Mouse (Mus musculus) kidney, embryonic 14.5 days (tissue): ENCODE results near the gene Pitpnb. TPM values are rescaled to one million over a fixed set of nuclear protein-coding genes. Genes with fewer than 3 reads are reported as not detected.

Source experiments
- ATAC-seq: fragments of 200-750 bp; cut with Nextera tagmentation; 2 replicates; pipeline ENCODE4 v1.8.0; 2017; ENCODE audit warnings: moderate number of reproducible peaks, mild to moderate bottlenecking, moderate TSS enrichment, moderate library complexity; ENCODE audit not compliant: low FRiP score, low TSS enrichment
- H3K27ac ChIP-seq: fragments of 300-500 bp; sonication (generic); 2 replicates; pipeline ENCODE4 v1.5.1; 2014; ENCODE audit warnings: low read depth, mild to moderate bottlenecking, low read length, moderate library complexity, mixed read lengths
- H3K27me3 ChIP-seq: fragments of 300-500 bp; sonication (generic); 2 replicates; pipeline ENCODE4 v1.6.1; 2014; ENCODE audit warnings: mild to moderate bottlenecking, low read length; ENCODE audit not compliant: control insufficient read depth, insufficient read depth
- H3K36me3 ChIP-seq: fragments of 300-500 bp; sonication (generic); 2 replicates; pipeline ENCODE4 v1.6.1; 2014; ENCODE audit warnings: low read length, mixed read lengths; ENCODE audit not compliant: control insufficient read depth, insufficient read depth
- H3K4me1 ChIP-seq: fragments of 300-500 bp; sonication (generic); 2 replicates; pipeline ENCODE4 v1.6.1; 2014; ENCODE audit warnings: low read length, mixed read lengths; ENCODE audit not compliant: control insufficient read depth, insufficient read depth
- H3K4me2 ChIP-seq: fragments of 300-500 bp; sonication (generic); replicated peaks from 2 replicates; pipeline ENCODE4 v1.6.1; 2014; ENCODE audit warnings: low read depth, mild to moderate bottlenecking, low read length
- H3K4me3 ChIP-seq: fragments of 300-500 bp; sonication (generic); 2 replicates; pipeline ENCODE4 v1.5.1; 2014; ENCODE audit warnings: mild to moderate bottlenecking, low read length
- H3K9ac ChIP-seq: fragments of 300-500 bp; sonication (generic); 2 replicates; pipeline ENCODE4 v1.6.1; 2014; ENCODE audit warnings: low read depth, mild to moderate bottlenecking, low read length, moderate library complexity
- H3K9me3 ChIP-seq: fragments of 300-500 bp; sonication (generic); 2 replicates; pipeline ENCODE4 v1.6.1; 2016; ENCODE audit warnings: low read length; ENCODE audit not compliant: control insufficient read depth
- WGBS: fragments of 180-500 bp; shearing (Covaris S2); extraction: QIAGEN DNeasy Blood & Tissue Kit; methylation state at CpG from one replicate; pipeline ENCODE4 v1.1.7; 2014; 5-methylcytosine and 5-hydroxymethylcytosine counted together
- polyA plus RNA-seq: library from polyadenylated mRNA; unstranded; fragments of >200 nt; fragmentation: Nextera tagmentation; extraction: Ambion mirVana; gene quantifications from 2 replicates; pipeline ENCODE4 v1.2.1, GENCODE M21; 2014

Pitpnb gene
- polyA plus RNA-seq = 70.4 and 120 TPM in 2 replicates

DNA sequence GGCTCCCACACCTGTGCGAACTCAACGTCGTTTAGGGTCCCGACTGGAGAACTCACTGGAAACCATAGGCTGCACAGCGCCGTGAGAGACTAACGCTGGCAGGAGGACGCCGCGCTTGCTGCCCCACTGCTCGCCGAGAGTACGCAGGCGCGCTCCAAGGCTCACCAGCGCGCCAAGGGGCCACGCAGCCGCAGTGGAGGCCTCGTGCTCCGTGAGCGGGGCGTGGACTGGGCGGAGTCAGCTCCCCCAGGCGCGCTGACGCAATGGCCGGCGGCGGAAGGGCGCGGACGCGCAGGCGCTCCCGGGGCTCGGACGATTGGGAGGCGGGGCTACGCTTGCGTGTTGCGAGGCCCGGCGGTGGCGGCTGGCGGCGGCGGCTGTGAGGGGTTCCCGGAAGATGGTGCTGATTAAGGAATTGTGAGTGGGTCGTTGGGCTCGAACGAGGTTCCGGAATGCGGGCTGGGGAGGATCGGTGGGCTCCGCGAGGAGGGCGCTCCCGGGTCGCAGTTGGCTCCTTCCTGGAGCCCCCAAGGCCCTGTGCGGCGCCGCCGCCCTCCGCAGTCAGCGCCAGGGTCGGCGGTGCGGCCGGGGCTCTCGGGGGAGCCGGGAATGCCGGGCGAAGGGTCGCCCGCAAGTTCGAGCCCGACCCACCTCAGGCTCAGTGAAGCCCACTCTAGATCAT is at the start of gene Pitpnb:
Gene Pitpnb (plus strand): TSS at position 347 of the 682 bp plus-strand sequence.
- peak; percentile 99 for ATAC-seq
- peak within 1 kb of the TSS; percentile 93 for H3K9ac ChIP-seq
- peak within 1 kb of the TSS; percentile 72; the same call in 1 of the 2 replicates for H3K27ac ChIP-seq
- H3K4me1 ChIP-seq = peaks cover 8% of the 10 kb centered on the region
- under 1% methylated on average over 76 of the region's 78 CpGs for WGBS
- peak within 1 kb of the TSS; percentile 80 for H3K4me2 ChIP-seq
- no peaks in the 10 kb centered on the region for H3K27me3 ChIP-seq
- peaks cover 3% of the 10 kb centered on the region; the same call in 1 of the 2 replicates for H3K36me3 ChIP-seq
- no peaks in the 10 kb centered on the region; the same call in 1 of the 2 replicates for H3K9me3 ChIP-seq
- peak within 1 kb of the TSS; percentile 94 for H3K4me3 ChIP-seq

DNA sequence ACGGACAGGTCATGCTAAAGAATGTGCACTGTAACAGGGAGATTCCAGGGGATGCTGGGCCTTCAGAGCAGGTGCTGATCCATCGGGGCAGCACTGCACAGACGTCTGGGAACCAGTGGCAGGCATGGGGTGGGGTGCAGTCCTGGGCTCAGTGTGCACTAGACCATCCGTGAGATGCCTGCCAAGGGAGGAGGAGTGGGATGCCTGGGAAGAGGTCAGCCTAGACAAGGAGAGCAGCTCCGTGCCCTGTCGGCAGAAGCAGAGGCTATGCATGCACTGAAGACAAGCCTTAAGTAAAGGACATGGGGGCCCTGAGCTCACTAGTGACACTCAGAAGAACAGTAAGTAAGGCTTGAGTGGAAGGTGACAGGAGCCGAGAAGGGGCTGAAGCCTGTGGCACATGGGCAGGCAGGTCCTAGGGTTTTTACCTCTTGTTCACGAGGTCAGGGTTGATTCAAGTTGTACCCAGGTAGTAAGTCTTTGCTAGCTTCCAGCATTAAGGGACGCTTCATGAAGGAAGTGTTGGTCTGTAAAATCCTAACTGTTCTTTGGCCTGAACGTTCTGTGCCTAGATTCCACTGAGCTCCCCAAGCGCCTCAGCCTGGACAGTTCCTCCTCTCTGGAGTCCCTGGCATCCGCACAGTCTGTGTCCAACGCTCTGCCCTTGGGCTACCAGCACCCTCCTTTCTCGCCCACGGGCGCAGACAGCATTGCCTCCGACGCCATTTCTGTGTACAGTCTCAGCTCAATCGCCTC is 46.0 kb upstream of the Pitpnb start:
- no peak overlapping the region for H3K4me2 ChIP-seq
- no peak overlapping the region for H3K9ac ChIP-seq
- H3K9me3 ChIP-seq = no peaks in the 10 kb centered on the region
- H3K27me3 ChIP-seq = no peaks in the 10 kb centered on the region
- 87% methylated on average over 19 of the region's 19 CpGs for WGBS
- H3K4me1 ChIP-seq = no peaks in the 10 kb centered on the region
- peaks cover 69% of the 10 kb centered on the region for H3K36me3 ChIP-seq
- no peak for ATAC-seq
- H3K4me3 ChIP-seq = no peak overlapping the region
- no peak overlapping the region for H3K27ac ChIP-seq

DNA sequence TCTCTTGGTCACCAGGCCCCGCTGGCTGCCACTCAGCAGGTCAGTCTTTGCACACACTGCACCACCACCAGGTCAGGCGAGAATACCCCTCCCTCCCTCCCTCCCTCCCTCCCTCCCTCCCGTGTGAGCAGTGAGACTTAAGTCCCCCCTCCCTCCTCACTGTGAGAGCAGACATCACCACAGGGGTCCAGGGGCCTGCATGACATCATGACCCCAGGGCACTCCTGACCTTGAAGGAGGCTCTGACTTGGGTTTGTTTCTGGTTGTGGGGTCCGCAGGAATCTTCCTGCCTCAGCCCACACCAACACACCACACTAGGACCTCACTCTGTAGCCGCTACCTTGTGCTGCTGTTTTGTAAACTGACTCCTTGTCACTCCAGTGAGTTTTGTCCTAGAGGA is 43.0 kb upstream of the Pitpnb start:
- H3K27ac ChIP-seq = no peak overlapping the region
- no peaks in the 10 kb centered on the region for H3K9me3 ChIP-seq
- H3K36me3 ChIP-seq = peaks cover 50% of the 10 kb centered on the region
- H3K9ac ChIP-seq = no peak overlapping the region
- no peak overlapping the region for H3K4me2 ChIP-seq
- ATAC-seq = no peak
- no peaks in the 10 kb centered on the region for H3K4me1 ChIP-seq
- 79% methylated on average over 5 of the region's 5 CpGs for WGBS
- no peaks in the 10 kb centered on the region for H3K27me3 ChIP-seq
- no peak overlapping the region for H3K4me3 ChIP-seq

DNA sequence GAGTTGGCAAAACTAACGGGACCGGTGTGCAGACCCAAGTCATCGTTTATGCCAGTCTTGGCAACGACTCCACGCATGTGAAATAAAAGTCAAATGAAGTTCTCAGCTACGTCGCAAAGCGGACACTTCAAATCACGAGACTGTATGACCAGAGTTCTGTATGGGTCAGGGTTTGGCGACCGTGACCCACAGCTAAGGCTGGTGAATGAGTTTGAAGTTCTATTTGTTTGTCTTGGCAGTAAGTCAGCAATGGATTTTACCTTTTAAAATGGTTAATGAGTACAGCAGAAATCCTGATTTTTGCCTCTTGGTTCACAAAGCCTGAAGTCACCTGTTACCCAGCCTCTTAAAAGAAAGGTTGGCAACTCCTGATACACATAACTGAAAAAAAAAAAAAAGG is 42.1 kb upstream of the Pitpnb start:
- Histone ChIP-seq H3K27me3 (no peaks in the 10 kb centered on the region), H3K4me3 (no peak overlapping the region), H3K36me3 (peaks cover 44% of the 10 kb centered on the region), H3K9me3 (no peaks in the 10 kb centered on the region), H3K9ac (no peak overlapping the region), H3K4me2 (no peak overlapping the region), H3K27ac (no peak overlapping the region), H3K4me1 (no peaks in the 10 kb centered on the region)
- ATAC-seq = no peak
- WGBS = 87% methylated on average over 11 of the region's 11 CpGs

DNA sequence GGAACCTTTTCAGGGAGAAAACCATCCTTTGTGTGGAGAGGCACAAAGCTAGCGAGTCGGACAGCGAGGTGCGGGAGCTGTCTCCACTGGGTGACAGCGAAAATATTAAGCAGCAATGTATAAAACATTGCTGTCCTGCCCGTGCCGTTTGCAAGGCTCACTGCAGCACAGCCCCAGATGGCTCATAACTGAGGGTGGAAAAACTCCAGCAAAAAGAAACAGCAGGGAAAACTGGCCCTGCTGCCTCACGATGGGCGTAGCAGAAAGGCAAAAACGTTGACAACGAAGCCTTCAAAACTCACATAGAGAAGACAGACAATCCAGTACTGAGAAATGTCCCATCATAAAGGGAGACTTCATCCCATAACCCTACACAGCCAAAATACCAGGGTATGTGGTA is 40.5 kb upstream of the Pitpnb start:
- WGBS = 82% methylated on average over 11 of the region's 11 CpGs
- Histone ChIP-seq H3K4me2 (no peak overlapping the region), H3K4me3 (no peak overlapping the region), H3K9ac (no peak overlapping the region), H3K27ac (no peak overlapping the region), H3K27me3 (no peaks in the 10 kb centered on the region), H3K36me3 (peaks cover 30% of the 10 kb centered on the region), H3K4me1 (no peaks in the 10 kb centered on the region), H3K9me3 (no peaks in the 10 kb centered on the region)
- no peak for ATAC-seq

DNA sequence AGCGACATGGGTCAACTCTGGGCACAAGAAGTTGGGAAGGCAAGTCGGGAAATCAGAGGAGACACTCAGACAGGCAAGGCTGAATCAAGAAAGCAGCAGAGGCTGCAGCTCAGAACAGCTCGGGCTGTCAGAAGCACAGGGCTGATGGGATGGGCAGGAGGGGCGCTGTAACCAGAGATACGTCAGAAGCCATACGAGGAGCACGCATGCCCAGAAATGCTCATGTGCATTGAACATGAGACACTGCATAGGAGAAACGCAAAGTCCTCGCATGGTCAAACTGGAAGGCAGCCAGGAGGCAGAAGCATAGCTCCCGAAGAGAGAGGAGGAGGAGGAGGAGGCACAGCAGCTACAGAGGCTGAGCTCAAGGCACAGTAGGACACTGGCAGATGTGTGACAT is 38.9 kb upstream of the Pitpnb start:
- Histone ChIP-seq H3K36me3 (peaks cover 15% of the 10 kb centered on the region; the same call in 1 of the 2 replicates), H3K27ac (no peak overlapping the region), H3K9me3 (no peaks in the 10 kb centered on the region), H3K4me3 (no peak overlapping the region), H3K27me3 (no peaks in the 10 kb centered on the region), H3K4me1 (no peaks in the 10 kb centered on the region), H3K9ac (no peak overlapping the region), H3K4me2 (no peak overlapping the region)
- 52% methylated on average over 10 of the region's 10 CpGs for WGBS
- no peak for ATAC-seq

DNA sequence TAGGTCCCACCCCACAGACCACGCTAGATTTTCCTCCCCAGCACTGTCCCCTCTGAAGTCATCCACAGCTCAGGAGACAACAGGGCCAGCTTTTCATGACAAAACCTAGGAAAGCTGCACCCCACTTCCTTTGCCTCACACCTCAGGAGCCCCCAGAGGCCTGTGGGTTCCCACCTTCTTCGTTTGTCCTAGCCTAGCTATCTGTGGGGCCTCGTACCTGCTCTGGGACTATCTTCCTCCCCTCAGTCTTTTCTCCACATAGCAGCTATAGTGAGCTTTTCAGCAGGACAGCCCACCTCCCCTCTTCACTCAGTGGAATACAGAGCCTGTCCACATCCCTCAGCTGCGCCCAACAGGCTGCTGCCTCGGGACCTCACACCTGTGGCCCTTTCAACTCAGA is 32.8 kb upstream of the Pitpnb start:
- H3K36me3 ChIP-seq = no peaks in the 10 kb centered on the region
- no peak overlapping the region for H3K27ac ChIP-seq
- H3K9me3 ChIP-seq = no peaks in the 10 kb centered on the region
- H3K4me2 ChIP-seq = no peak overlapping the region
- peaks cover 6% of the 10 kb centered on the region for H3K4me1 ChIP-seq
- no peaks in the 10 kb centered on the region for H3K27me3 ChIP-seq
- H3K4me3 ChIP-seq = no peak overlapping the region
- 64% methylated on average over 5 of the region's 5 CpGs for WGBS
- H3K9ac ChIP-seq = no peak overlapping the region
- no peak for ATAC-seq

DNA sequence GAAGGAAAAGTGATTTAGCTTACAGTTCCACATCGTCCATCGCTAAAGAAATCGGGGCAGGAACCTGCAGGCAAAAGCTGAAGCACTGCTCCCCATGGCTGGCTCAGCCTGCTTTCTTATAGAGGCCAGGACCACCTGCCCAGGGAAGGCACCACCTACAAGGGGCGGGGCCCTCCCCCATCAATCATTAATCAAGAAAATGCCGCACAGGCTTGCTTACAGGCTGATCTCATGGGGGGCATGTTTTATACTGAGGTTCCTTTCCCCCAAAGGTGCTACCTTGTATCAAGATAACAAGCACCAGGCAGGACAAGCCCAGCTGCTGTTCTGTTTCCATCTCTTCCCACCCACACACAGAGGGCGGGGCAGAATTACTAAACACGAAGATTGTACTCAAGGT is 31.9 kb upstream of the Pitpnb start:
- ATAC-seq = no peak

DNA sequence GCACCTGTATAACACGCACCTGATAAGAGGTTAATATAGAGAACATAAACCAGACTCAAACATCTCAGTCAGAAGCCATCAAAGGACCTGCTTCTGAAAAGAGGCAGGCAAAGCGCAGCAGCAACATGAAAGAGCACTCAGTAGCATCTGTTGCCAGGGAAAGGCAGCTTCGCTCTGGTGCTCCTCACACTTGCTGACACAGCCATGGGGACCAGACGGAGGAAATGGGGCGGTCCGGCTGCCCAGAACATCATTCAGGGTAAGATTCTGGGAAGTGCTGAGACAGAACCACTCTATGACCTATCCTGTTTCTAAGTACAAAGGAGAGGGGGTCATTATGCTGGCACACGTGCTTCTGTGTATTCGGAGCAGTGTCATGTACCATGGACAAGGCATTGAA is 29.8 kb upstream of the Pitpnb start:
- Histone ChIP-seq H3K27ac (no peak overlapping the region), H3K4me1 (peaks cover 9% of the 10 kb centered on the region), H3K9me3 (no peaks in the 10 kb centered on the region), H3K36me3 (no peaks in the 10 kb centered on the region), H3K9ac (no peak overlapping the region), H3K4me2 (no peak overlapping the region), H3K27me3 (no peaks in the 10 kb centered on the region), H3K4me3 (no peak overlapping the region)
- 40% methylated on average over 8 of the region's 8 CpGs for WGBS
- ATAC-seq = 0 out of 2 replicates have a peak, but pooled peaks have one; percentile 24

More for the DNA sequence above, 31.9 kb upstream of the Pitpnb start:
- H3K4me2 ChIP-seq = no peak overlapping the region
- H3K4me1 ChIP-seq = peaks cover 9% of the 10 kb centered on the region
- no peak overlapping the region for H3K27ac ChIP-seq
- H3K27me3 ChIP-seq = no peaks in the 10 kb centered on the region
- no peak overlapping the region for H3K4me3 ChIP-seq
- no peaks in the 10 kb centered on the region for H3K36me3 ChIP-seq
- no peak overlapping the region for H3K9ac ChIP-seq
- WGBS = 46% methylated on average over 7 of the region's 7 CpGs
- H3K9me3 ChIP-seq = no peaks in the 10 kb centered on the region
